Mouse (Mus musculus): ENCODE data around the gene Simc1.

Simc1 gene

DNA sequence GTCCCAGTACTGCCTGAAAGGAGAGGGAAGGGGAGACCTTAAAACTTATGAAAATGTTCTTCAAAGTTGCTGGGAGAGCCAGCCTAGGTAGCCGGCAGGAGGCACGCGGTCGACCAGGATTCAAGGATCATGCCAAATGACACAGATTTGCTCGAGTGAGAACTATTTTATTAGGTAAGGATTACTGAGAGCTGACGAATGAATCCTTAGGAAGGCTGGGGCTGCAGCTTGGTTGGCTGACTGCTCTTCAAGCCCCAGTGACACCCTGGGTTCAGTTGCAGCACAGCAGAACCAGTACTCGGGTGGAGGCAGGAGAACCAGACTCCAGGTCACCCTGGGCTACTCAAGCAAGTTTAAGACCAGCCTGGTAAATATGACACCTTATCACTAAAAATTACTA is 44.5 kb downstream of the Simc1 start:
- no peak for DNase-seq (ENCODE audit: low spot score)

DNA sequence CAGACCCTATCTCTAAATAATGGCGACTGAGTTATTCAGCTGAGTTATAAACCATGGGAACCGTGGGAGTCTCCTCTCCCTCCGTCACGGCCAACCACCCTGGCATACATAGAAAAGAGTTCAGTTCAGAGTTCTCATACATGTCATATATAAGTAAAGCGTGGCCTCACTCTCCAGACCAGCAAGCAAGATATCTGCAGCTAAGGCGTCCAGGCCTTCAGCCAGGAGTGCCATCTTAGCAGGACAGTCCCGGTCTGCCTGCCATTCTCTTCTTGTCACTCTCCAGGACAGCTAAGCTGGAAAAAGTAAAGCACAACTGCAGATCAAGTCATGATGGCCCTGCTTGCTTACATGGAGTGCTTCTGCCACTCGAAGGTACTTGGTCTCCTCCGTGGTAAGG is 52.6 kb downstream of the Simc1 start:
- DNase-seq (ENCODE audit: low spot score) = no peak

DNA sequence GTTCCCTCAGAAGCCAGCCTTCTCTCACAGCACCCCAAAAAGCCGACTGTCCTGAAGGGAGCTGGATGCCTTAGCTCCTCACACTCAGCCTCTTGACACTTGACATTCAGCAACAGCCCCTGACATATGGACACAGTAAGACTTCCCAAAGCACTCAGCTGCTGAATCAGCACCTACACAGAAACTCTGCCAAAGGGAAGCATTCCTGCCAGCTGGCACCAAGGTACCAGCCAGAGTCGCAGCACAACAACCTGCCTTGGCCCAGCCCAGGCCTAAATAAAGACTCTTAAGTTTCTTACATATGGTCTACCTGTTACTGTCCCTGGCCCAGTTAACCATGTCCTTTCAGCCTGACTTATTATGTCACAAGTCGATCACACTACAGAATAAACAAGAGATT is 53.2 kb downstream of the Simc1 start:
- no peak for DNase-seq (ENCODE audit: low spot score)

DNA sequence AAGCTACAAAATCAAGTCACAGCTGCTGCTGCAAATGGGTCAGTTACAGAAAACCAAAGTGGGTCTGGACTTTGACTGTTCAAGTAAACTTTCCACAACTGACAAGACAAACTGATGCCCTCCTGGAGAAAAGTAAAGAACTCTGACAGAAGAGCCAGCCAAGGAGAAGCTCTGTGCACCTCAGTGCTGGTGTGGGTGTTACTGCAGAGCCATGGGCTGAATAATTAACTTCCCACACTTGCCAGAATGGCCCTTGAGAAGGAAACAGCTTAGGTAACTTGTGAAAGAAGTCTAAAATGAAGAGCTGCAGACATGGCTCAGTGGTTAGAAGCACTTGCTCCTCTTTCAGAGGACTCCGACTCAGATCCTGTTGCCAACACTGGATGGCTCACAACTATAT is 54.1 kb downstream of the Simc1 start:
- DNase-seq (ENCODE audit: low spot score) = no peak

DNA sequence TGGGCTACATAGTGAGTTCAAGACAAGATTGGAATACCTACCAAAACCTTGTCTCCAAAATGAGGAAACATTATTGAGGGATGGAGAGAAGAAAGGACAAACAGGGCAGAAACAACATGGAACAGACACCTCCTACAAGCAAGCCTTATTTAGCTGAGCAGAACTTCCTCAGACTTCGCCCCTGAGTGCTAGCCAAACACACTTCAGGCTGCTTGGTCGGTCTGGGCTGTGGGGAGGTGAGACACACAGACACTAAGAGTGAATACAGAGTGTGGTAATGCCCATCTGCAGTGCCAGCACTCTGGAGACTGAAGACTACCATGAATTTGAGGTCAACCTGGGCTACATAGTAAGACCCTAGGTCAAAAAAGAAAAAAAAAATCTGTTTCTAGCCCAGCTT is 56.1 kb downstream of the Simc1 start:
- DNase-seq (ENCODE audit: low spot score) = no peak

DNA sequence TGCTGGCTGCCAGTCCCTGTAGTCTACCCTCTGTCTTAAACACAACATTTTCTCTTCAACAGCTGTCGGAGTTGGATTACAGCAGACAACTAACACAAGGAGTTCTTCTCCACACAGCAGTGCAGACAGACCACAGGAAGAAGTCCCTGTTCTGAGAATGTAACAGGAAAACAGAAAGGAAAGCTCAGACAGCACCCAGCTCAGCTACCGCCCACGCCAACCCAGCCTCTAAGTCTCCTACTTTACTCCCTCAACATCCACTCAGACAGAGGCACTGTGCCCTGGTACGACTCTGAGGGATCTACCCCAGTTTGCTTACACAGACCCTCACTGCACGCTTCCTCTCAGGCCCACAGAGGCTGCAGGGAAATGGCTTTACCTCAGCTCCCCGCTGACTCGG is 57.0 kb downstream of the Simc1 start:
- DNase-seq (ENCODE audit: low spot score) = no peak

DNA sequence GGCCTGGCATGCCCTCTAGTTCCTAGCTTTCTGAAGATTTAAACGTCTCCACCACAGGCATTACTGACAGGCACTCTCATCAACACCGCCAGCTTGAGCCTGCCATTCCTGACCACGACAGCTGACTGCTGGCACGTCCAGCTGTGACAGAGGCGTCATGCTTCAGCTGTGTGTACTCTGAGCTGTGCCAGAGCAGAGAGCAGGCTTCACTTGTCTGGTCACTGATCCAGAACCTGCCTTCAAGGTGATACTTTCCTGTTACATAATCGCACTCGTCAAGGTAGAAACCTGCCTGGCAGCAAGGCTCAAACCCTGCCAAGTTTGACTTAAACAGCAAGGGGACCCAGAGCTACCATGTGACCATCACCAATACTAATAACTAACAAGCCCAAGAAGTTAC is 59.0 kb downstream of the Simc1 start:
- peak; percentile 18 for DNase-seq (ENCODE audit: low spot score)

DNA sequence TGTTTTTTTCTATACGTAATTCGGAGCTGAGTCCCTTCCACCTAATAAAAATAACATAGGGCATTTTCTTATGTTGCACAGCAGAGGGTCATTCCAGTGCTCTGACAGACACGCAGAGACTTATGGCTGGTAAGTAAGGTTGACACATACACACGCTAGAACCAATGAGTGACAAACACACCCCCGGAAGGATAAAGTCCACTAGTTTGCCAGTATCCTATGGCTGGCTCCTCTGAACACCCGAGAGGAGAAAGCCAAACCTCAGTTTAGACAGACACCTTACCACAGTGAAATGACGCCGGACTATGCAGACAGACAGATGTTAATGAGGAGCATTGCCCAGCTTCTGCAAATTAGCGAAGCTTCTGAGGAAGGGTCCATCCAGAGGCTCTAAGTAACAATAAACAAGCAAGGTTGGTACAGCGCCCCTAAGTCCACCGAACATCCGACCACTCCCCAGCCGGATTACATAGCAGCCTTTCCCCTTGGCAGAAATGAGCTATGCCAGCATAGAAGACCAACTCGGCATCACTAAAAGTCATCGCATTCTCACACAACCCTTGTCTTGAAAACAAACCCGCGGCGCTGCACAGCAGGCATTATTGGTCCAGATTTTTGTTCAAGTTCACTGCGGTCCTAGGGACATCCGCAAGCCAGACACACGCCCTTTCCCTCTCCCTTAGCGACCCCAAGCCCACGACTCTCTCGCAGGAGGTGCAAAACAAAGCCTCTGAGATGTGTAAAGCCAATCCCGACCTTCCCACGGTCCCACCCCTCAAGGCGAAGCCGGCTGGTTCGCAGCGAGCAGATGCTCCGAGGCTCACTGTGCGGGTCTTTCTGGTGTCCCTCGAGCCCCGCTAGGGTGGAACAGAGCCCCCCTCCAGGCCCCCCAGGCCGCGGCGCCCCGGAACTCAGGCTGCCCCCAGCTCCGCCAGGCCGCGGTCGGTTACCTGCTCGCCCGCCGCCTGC is 60.9 kb downstream of the Simc1 start:
- no peak for DNase-seq (ENCODE audit: low spot score)

DNA sequence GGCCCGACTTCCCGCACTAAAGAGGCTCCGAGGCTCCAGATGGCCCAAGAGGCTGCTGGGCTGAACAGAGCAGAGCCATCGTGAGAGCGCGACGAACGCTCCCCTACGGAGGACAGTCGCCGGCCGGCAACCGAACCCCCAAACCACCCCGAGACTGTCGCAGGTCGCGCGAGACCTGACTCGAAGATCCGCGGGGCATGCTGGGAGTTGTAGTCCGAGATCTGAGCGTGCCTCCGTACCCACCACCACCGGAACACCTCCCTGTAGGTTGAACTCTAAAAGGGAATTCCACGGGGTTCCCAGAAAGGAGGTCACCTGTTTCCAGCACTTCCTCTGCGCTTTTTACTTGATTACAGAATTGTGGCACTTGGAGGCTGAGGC is 61.6 kb downstream of the Simc1 start, which contains the start of gene 4833439L19Rik:
TSS of gene 4833439L19Rik (minus strand) at position 235 of the 381 bp plus-strand sequence.
- peak; percentile 96 for DNase-seq (ENCODE audit: low spot score)

DNA sequence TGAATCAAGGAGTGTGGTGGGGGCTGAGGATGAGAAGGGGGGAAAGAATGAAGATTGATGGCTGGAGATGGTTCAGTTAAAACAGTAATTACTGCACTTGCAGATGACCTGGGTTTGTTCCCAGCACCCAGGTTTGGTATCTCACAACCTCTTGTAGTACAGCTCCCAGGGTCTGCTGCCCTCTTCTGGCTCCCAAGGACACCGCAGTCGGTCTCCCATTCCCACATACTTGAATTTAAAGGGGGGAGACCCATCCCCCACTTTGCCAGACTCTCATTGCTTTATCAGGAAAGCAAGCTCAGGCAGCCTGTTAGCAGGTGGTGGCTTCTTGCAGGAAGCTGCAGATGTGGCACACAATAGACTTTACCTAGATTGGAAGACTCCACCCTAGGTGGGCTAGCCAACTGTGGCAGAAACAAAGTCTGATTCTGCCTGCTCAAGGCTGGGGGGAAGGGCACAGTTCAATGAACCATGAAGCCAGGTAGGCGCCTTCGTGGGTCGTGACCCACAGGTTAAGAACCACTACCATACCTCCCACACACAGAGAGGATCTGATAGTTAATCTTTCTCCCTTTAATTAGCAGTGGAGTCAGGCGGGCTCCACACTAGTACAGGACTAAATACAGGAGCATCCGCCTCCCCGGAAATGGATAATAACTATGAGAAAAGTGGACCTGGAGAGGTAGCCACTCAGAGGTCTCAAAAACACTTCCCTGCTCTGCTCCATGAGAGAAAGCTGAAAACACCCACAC is 62.2 kb downstream of the Simc1 start:
- DNase-seq (ENCODE audit: low spot score) = peak; percentile 50

DNA sequence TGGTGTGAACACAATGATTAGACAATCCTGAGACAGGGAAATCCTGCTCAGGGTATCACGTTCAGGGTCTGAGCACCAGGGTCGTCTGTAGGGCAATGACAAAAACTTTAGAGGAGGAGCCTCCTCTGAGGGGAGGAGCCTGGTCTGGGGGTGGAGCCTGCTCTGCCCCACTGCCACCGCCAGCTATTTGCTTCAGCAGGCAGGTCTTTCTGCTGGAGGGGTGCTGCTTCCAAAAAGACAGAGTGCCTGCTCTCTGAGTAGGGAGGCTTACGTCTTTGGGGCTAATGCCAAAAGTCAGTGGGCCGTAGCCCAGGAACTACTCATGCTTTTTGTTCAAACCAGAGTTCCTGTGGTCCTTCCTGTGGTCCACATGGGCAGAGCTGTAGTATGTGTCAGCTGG is 64.8 kb downstream of the Simc1 start:
- DNase-seq (ENCODE audit: low spot score) = no peak

DNA sequence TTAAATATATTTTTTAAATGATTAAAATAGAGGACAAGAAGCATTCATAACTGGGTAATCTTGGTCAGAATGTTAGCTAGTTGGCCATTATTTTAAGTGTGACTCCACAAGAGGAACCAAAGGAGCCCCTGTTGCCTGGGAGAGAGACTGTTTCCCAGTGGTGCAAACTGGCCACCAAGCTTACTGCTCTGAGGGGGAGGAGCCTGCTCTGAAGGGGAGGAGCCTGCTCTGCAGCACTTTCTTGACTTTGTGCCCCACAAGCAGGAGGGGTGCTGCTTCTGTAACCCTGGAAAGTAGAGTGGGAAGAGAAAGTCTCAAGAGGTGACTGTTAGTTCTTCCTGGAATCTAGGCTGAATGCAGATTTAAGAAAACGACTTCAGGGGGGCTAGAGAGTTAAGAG is 65.7 kb downstream of the Simc1 start:
- no peak for DNase-seq (ENCODE audit: low spot score)

DNA sequence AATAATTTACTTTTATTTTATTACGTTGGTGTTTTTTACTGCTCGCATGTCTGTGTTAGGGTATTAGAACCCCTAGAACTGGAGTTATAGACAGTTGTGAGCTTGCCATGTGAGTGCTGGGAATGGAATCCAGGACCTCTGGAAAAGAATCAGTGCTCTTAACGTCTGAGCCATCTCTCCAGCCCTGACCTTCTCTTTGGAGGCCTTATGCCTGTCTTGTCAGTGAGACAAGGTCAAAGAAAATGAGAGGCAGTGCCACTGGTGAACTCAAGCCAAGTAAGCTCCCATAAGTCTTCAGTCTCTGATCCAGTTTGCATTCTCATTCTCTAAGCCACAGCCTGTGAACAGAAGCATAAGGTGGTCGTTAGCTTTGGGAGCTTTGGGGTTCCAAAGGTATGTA is 67.2 kb downstream of the Simc1 start:
- no peak for DNase-seq (ENCODE audit: low spot score)

DNA sequence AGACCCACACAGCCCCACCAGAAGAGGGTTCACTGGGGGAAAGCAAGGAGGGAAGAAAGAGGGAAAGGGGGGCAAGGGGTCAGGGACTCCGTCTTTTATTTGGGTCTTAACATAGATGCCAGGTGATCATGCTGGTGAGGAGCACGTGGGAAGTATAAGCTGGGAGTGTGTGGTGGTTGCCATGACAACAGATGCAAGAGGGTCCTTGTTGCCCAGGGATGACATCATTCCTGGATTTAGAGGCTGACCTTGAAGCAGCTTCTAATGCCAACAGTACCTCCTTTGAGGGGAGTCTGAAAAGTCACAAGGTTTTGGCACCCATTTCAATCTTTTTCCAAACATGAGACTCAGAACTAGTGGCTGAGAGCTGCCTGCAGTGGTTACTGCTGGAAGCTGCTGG is 68.1 kb downstream of the Simc1 start:
- DNase-seq (ENCODE audit: low spot score) = no peak

DNA sequence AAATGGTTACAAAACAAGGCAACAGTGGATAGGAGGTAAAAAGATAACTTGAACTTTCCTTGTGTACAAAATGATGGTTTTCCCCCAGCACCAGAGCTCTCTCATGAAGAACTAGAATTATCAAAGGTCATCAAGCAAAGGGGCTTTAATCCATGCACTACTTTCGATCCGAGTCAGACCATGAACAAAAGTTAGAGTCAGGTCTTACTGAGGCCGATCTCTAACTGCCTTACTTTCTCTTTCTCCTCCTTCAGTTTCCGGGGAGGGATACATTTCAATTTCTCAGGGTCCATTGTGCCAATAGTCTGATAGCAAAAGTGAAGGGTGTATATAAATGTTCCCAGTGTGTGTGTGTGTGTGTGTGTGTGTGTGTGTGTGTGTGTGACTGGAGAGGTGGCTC is 69.0 kb downstream of the Simc1 start:
- DNase-seq (ENCODE audit: low spot score) = no peak

DNA sequence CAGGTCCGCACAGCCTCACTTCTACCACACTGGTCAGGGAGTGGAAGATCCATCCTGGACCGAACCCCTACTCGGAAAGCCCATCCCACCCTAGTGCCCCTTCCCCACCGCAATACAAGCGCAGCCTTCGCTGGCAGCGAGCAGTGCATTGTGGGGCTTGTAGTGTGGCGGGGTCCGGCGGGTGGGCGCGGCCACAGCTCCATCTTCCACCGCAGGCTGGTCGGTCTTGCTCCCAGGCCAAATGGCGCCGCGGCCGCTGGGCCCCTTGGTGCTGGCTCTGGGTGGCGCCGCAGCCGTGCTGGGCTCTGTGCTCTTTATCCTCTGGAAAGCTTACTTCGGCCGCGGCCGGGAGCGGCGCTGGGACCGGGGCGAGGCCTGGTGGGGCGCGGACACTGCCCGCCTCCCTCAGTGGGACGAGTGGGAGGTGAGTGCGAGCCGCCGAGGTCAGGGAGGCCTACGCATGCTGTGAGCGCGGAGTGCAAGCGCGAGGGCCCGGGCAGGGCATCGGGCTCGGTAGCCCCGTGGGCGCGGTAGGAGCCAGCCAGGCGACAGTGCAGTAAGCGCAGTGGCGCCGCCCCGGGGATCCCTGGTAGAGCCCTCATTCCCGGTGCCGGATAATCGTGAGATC is 71.4 kb downstream of the Simc1 start, which contains the start of gene Arl10:
TSS of gene Arl10 (plus strand) at position 162 of the 628 bp plus-strand sequence.
- peak; percentile 74 for DNase-seq (ENCODE audit: low spot score)

DNA sequence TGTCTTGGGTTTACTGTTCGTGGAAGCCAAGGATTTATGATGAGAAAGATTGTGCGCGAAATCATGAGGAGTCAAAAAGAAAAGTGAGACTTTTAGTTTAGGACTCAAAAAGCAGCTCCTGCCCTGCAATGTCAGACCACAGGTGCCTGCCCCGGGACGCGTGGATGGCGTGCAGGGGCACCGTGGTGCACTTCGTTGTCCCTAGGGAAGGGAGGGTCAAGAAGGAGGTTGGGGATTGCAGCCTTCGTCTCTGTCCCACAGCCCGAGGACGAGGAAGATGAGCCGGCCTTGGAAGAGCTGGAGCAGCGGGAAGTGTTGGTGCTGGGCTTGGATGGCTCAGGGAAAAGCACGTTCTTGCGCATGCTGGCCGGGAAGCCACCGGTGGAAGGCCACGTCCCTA is 71.9 kb downstream of the Simc1 start:
- no peak for DNase-seq (ENCODE audit: low spot score)

DNA sequence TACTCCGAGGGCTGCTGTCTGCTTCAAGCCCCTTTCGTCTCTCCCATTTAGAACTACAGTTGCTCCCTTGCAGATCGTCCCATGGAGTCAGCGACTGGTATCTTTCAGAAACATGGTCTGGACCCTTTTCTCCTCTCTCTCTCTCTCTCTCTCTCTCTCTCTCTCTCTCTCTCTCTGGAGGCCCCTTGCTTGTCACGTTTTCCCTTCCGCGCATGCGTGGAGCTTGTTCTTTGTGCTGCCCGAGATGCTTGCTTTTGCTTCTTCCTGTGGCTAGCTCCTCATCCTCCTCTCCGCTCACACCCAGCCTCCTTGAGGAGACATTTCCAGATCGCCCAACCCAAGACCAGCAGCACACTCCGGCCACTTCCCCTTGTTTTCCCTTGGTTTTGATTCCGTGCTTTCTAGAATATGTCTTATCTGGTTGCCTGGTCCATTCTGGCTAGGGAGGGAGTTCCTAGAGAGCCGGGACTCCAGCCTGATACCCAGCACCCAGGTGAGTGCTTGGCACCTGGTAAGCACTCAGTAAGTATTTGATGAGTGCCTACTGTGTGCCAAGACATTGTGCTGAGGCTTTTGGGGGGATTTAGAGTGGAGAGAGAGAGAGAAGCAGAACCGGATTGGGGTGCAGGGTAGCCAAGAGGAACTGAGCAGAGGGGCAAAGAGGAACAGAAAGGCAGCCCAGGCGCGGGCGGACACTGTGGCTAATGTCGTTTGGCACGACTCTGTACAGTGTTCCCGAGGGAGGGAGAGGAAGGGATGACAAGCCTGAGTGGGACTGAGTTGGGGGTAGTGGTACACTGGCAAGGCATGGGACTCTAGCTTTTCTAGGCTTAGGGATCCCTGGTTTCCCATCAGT is 74.3 kb downstream of the Simc1 start:
- no peak for DNase-seq (ENCODE audit: low spot score)

DNA sequence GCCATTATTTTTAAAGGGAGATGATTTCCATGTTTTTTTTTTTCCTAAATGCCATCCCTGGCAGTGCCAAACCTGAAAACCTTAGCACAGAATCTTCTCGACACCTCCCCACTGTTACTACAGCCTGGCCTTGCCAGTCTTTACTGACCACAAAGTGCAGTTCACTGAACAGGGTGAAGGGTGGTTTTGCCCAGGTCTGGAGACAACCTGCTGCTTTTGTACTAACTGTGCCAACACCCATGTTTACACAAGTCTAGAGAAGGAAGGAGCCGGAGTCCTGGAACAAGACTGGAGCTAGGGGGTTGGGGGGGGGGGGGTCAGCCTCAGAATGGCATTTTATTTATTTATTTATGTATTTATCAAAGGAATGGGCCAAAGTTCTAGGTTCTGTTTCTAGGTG is 77.8 kb downstream of the Simc1 start:
- DNase-seq (ENCODE audit: low spot score) = peak; percentile 46

DNA sequence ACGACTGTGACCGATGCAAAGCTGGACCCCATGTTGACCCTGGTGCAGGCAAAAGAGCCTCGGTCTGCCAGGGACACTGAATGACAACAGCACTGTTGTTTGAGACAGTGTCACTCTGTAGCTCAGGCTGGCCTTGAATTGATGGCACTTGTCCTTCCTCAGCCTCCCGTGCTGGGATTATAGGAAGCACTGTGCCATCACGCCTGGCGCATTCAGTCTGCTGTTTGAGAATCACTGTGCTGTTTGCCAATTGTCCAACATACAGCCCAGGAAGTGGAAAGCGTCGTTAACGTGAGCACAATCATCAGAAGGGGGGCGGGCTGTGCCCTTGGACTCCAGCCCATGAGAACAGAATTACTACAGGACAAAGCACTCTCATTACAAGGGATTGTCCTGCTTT is 78.5 kb downstream of the Simc1 start:
- no peak for DNase-seq (ENCODE audit: low spot score)

DNA sequence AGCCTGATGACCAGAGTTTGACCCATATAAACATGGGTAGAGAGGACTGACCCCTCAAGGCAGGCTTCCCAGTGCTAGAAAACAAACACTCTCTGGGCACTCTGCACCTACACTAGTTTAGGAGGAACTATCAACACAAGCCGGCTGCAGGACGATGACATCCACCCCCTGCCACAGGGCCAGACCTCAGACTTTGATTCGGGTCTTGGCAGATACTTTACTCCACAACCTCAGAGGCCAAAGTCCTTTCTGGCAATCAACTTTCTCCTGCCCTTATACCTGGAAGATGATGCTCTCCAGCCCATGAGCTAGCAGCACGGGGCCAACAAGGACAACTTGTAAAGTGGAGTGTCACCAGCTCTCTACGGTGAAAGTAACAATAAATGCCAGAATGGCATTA is 79.3 kb downstream of the Simc1 start:
- DNase-seq (ENCODE audit: low spot score) = no peak

DNA sequence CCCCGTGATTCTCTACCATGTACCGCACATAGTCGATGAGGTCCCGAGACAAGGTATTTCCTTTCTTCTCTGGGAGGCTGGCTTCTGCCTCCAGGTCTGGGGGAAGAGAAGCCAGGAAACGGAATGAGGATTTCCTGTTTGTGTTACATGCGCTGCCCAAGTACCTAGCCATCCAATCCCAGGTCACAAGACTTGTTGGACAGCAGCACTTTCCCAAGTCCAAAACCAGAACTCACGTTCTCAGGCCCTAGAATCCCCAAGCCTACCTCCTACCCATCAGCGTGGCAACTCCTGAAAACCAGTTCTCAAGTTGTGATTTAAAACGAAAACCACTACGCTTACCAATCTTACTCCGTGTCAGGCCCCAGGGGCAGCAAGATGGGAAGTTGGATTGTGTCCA is 82.3 kb downstream of the Simc1 start:
- no peak for DNase-seq (ENCODE audit: low spot score)

Data from lung, postnatal 25 days (tissue).